Mouse (Mus musculus): Measurements from ENCODE around the gene Tmem63b. TPM values are rescaled to one million over a fixed set of nuclear protein-coding genes. Genes with fewer than 3 reads are reported as not detected.
"Not testable (repeated sequence)": the region's sequence is repeated elsewhere in the genome, so short reads cannot be mapped to it uniquely, and the experiment has no call there.

Gene Tmem63b
- polyA plus RNA-seq, 1 experiment from 2014 or later, result 150 TPM

GRCm38 (mm10) chr17:45626577-45627134 lies 60.0 kb downstream of the Tmem63b start:
- H3K4me2 ChIP-seq (ENCODE audit: low read length), result peak overlapping the region; percentile 46
- peaks cover 6% of the 10 kb centered on the region; the same call in 1 of the 2 replicates for H3K4me1 ChIP-seq (ENCODE audit: control insufficient read depth, insufficient read depth, low read length)
- no peaks in the 10 kb centered on the region for H3K9me3 ChIP-seq (replicated peaks; ENCODE audit: control insufficient read depth, low read length, poor library complexity, severe bottlenecking)
- no peak overlapping the region for H3K9ac ChIP-seq (ENCODE audit: low read depth, low read length)
- H3K27ac ChIP-seq (ENCODE audit: low read length), result no peak overlapping the region
- WGBS, result 21% methylated on average over 15 of the region's 15 CpGs
- ATAC-seq, result no peak
- no peak overlapping the region for H3K4me3 ChIP-seq (ENCODE audit: low read depth, low read length)
- H3K36me3 ChIP-seq (ENCODE audit: control insufficient read depth, insufficient read depth, low read length), result no peaks in the 10 kb centered on the region
- no peaks in the 10 kb centered on the region for H3K27me3 ChIP-seq (ENCODE audit: control insufficient read depth, insufficient read depth, low read depth, low read length)

DNA sequence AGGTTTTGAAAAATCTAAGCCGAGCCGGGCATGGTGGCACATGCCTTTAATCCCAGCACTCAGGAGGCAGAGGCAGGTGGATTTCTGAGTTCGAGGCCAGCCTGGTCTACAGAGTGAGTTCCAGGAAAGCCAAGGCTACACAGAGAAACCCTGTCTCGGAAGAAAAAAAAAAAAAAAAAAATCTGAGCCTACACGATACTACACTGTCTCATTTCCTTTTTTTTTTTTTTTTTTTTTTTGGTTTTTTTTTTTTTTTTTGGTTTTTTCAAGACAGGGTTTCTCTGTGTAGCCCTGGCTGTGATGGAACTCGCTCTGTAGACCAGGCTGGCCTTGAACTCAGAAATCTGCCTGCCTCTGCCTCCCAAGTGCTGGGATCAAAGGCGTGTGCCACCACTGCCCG lies 63.3 kb downstream of the Tmem63b start:
- H3K4me1 ChIP-seq (ENCODE audit: control insufficient read depth, insufficient read depth, low read length); H3K9me3 ChIP-seq (replicated peaks; ENCODE audit: control insufficient read depth, low read length, poor library complexity, severe bottlenecking); H3K27me3 ChIP-seq (ENCODE audit: control insufficient read depth, insufficient read depth, low read depth, low read length); H3K4me2 ChIP-seq (ENCODE audit: low read length); ATAC-seq; H3K4me3 ChIP-seq (ENCODE audit: low read depth, low read length); H3K9ac ChIP-seq (ENCODE audit: low read depth, low read length); H3K36me3 ChIP-seq (ENCODE audit: control insufficient read depth, insufficient read depth, low read length); H3K27ac ChIP-seq (ENCODE audit: low read length): not testable (repeated sequence)
- WGBS, result 91% methylated on average over 8 of the region's 8 CpGs

DNA sequence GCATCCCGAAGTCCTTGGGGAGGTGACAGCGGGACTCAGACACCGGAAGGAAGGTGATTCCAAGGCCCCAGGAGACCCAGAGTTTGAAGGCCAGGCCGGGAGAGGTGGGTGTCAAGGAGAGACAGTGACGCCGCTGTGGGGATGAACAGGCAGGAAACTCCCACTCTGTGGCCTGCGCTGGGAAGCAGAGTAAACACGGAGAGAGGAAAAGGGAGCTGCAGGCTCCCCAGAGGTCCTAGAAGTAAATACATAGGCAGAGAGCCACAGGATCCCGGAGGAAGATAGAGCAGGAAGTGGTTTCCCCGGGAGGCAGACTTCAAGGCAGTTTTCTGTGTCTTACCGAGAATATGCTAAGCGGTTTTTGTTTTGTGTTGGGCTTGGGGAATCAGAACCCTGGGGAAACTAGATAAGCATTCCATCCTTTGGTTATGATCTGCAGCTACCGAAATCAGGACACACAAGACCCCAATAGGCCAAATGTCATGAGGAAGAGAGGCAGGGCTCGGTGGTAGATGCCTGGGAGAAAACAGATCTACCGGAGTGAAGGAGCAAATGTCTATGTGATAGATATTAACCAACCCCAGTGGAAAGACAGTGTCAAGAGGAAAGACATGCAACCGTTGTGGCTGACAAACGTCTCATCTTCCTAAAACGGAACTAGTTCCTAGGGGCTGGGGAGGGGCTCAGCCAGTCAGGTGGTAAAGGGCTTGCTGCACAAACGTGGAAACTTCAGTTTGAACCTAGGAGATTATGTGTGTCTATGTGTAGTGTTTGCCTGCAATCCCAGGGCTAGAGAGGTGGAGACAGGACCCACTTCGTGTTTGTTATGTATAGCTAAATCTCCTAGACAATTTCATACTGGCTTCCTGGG lies 67.1 kb downstream of the Tmem63b start:
- 35% methylated on average over 20 of the region's 20 CpGs for WGBS
- H3K9me3 ChIP-seq (replicated peaks; ENCODE audit: control insufficient read depth, low read length, poor library complexity, severe bottlenecking), result no peaks in the 10 kb centered on the region
- no peak for ATAC-seq
- H3K27me3 ChIP-seq (ENCODE audit: control insufficient read depth, insufficient read depth, low read depth, low read length), result no peaks in the 10 kb centered on the region
- no peak overlapping the region for H3K9ac ChIP-seq (ENCODE audit: low read depth, low read length)
- H3K4me3 ChIP-seq (ENCODE audit: low read depth, low read length), result no peak overlapping the region
- H3K4me1 ChIP-seq (ENCODE audit: control insufficient read depth, insufficient read depth, low read length), result no peaks in the 10 kb centered on the region
- H3K36me3 ChIP-seq (ENCODE audit: control insufficient read depth, insufficient read depth, low read length), result no peaks in the 10 kb centered on the region
- no peak overlapping the region for H3K27ac ChIP-seq (ENCODE audit: low read length)
- no peak overlapping the region for H3K4me2 ChIP-seq (ENCODE audit: low read length)

DNA sequence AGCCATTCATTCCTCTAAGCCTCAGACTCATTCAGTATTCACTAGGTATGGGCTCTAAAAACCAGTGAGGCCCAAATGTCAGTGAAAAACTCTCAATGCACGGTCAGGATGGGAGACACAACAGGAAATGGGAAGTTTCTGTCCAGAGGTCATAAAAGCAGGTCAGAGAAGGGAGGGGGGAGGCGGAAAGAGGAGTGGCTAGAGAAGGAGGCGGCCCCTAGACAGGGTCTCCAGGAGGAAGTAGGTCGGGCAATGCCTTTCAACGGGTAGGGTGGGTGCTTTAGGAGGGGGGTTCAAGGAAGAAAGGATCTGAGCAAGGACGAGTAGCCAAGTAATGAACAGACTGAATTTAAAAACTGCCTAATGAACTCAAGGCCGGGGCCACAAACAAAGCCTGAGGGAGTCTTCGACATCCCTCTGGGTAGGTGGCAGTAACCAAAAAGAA lies 67.7 kb downstream of the Tmem63b start:
- ATAC-seq, result no peak
- H3K4me1 ChIP-seq (ENCODE audit: control insufficient read depth, insufficient read depth, low read length), result no peaks in the 10 kb centered on the region
- H3K27me3 ChIP-seq (ENCODE audit: control insufficient read depth, insufficient read depth, low read depth, low read length), result no peaks in the 10 kb centered on the region
- no peaks in the 10 kb centered on the region for H3K36me3 ChIP-seq (ENCODE audit: control insufficient read depth, insufficient read depth, low read length)
- H3K4me3 ChIP-seq (ENCODE audit: low read depth, low read length), result no peak overlapping the region
- H3K9me3 ChIP-seq (replicated peaks; ENCODE audit: control insufficient read depth, low read length, poor library complexity, severe bottlenecking), result no peaks in the 10 kb centered on the region
- WGBS, result 16% methylated on average over 8 of the region's 8 CpGs
- no peak overlapping the region for H3K9ac ChIP-seq (ENCODE audit: low read depth, low read length)
- H3K4me2 ChIP-seq (ENCODE audit: low read length), result no peak overlapping the region
- H3K27ac ChIP-seq (ENCODE audit: low read length), result no peak overlapping the region

- no peaks in the 10 kb centered on the region for H3K9me3 ChIP-seq (replicated peaks; ENCODE audit: control insufficient read depth, low read length, poor library complexity, severe bottlenecking)
- H3K4me1 ChIP-seq (ENCODE audit: control insufficient read depth, insufficient read depth, low read length), result no peaks in the 10 kb centered on the region
- H3K27ac ChIP-seq (ENCODE audit: low read length), result no peak overlapping the region
- H3K9ac ChIP-seq (ENCODE audit: low read depth, low read length), result no peak overlapping the region
- WGBS, result 91% methylated on average over 6 of the region's 6 CpGs
- no peak overlapping the region for H3K4me3 ChIP-seq (ENCODE audit: low read depth, low read length)
- no peak for ATAC-seq
- no peaks in the 10 kb centered on the region for H3K27me3 ChIP-seq (ENCODE audit: control insufficient read depth, insufficient read depth, low read depth, low read length)
- H3K4me2 ChIP-seq (ENCODE audit: low read length), result no peak overlapping the region
- H3K36me3 ChIP-seq (ENCODE audit: control insufficient read depth, insufficient read depth, low read length), result no peaks in the 10 kb centered on the region
These were observed 69.0 kb downstream of the Tmem63b start for GRCm38 (mm10) chr17:45617655-45618054.

DNA sequence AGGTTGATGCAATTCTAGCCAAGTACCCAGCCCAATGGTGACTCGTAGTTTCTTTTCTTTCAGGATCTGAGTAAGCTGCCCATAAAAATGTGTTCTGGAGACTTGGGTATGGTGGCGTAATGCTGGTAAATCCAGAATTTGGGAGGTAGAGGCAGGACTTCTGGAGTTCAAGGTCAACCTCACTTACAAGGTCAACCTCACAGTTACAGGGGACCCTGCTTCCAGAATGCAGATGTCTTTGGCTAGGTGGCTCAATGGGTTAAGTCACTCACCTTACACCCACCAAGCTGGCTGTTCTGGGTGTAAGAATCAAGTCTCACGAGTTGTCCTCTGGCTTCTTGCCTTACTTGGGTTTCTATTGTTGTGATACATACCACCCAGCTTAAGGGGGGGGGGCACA lies 70.0 kb downstream of the Tmem63b start:
- no peaks in the 10 kb centered on the region for H3K9me3 ChIP-seq (replicated peaks; ENCODE audit: control insufficient read depth, low read length, poor library complexity, severe bottlenecking)
- H3K4me3 ChIP-seq (ENCODE audit: low read depth, low read length), result no peak overlapping the region
- no peaks in the 10 kb centered on the region for H3K27me3 ChIP-seq (ENCODE audit: control insufficient read depth, insufficient read depth, low read depth, low read length)
- H3K4me1 ChIP-seq (ENCODE audit: control insufficient read depth, insufficient read depth, low read length), result no peaks in the 10 kb centered on the region
- H3K27ac ChIP-seq (ENCODE audit: low read length), result no peak overlapping the region
- H3K36me3 ChIP-seq (ENCODE audit: control insufficient read depth, insufficient read depth, low read length), result no peaks in the 10 kb centered on the region
- WGBS, result 90% methylated on average over 3 of the region's 3 CpGs
- ATAC-seq, result no peak
- no peak overlapping the region for H3K4me2 ChIP-seq (ENCODE audit: low read length)
- H3K9ac ChIP-seq (ENCODE audit: low read depth, low read length), result no peak overlapping the region

DNA sequence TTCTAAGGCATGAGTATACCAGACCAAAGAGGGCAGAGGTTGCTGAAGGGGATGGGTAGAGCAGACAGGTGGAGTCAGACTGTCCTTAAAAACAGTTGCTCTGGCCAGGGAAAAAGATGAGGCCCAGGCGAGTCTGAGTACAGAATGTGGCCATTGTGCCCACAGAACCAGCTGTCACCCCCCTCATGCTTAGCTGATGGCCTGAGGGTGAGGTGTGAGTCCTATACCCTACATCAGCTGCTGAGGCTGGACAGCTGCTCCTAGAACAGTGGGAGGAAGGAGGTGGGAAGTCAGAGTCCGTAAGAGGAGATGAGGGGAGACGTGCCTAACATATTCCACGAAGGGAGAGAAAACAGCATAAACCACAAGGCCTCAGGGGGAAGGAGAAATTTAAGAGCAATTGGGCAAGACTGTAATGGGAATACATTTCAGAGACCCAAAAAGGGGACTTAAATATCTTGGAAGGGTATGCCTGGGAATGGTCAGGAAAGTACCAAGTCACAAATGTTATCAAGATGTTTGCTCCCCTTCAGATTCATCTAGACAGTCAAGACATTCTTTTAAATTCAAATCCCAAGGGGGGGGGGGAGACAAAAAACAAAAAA lies 70.6 kb downstream of the Tmem63b start:
- Histone ChIP-seq H3K9me3 (replicated peaks; ENCODE audit: control insufficient read depth, low read length, poor library complexity, severe bottlenecking) (no peaks in the 10 kb centered on the region), H3K27ac (ENCODE audit: low read length) (no peak overlapping the region), H3K4me1 (ENCODE audit: control insufficient read depth, insufficient read depth, low read length) (no peaks in the 10 kb centered on the region), H3K9ac (ENCODE audit: low read depth, low read length) (no peak overlapping the region), H3K4me2 (ENCODE audit: low read length) (no peak overlapping the region), H3K36me3 (ENCODE audit: control insufficient read depth, insufficient read depth, low read length) (no peaks in the 10 kb centered on the region), H3K4me3 (ENCODE audit: low read depth, low read length) (no peak overlapping the region), H3K27me3 (ENCODE audit: control insufficient read depth, insufficient read depth, low read depth, low read length) (no peaks in the 10 kb centered on the region)
- WGBS, result 62% methylated on average over 4 of the region's 4 CpGs
- ATAC-seq, result no peak

DNA sequence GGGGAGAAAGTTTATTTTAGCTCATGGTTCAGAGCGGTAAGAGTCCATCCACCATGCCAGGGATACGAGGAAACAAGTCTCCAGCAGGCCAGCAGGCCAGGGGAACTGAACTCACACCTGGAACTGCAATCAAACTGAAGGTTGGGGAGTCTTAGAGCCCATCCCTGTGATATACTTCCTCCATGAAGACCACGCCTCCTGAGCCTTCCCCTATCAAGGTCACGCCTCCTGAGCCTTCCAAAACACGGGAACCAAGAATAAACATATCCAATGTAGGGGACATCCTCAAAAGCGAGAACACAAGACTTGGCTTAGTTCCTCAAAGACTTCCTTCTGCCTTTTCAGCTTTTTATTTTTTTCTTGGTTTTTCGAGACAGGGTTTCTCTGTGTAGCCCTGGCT lies 73.8 kb downstream of the Tmem63b start:
- no peaks in the 10 kb centered on the region for H3K27me3 ChIP-seq (ENCODE audit: control insufficient read depth, insufficient read depth, low read depth, low read length)
- no peaks in the 10 kb centered on the region for H3K9me3 ChIP-seq (replicated peaks; ENCODE audit: control insufficient read depth, low read length, poor library complexity, severe bottlenecking)
- H3K27ac ChIP-seq (ENCODE audit: low read length), result no peak overlapping the region
- H3K4me2 ChIP-seq (ENCODE audit: low read length), result no peak overlapping the region
- H3K36me3 ChIP-seq (ENCODE audit: control insufficient read depth, insufficient read depth, low read length), result no peaks in the 10 kb centered on the region
- no peak for ATAC-seq
- H3K9ac ChIP-seq (ENCODE audit: low read depth, low read length), result no peak overlapping the region
- H3K4me1 ChIP-seq (ENCODE audit: control insufficient read depth, insufficient read depth, low read length), result no peaks in the 10 kb centered on the region
- no peak overlapping the region for H3K4me3 ChIP-seq (ENCODE audit: low read depth, low read length)
- WGBS, result 90% methylated on average over 7 of the region's 7 CpGs

DNA sequence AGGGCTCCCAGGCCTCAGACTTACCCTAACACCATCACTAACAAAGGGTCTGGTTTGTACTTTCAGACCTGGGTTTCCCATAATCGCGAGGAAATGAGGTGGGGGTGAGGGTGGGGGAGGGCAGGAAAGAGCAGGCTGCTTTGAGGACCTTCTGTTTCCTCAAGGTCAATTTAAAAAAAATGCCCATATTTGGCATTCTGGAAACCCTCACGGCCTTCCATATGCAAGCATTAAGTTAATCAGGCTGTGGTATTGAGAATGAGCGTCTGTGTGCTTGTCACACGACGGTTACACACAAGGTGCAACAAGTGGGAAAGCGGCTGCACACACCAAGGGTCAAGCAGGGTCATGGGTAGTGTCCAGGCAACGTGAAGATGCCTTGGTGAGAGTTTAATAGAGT lies 74.7 kb downstream of the Tmem63b start:
- WGBS, result 92% methylated on average over 8 of the region's 8 CpGs
- no peaks in the 10 kb centered on the region for H3K27me3 ChIP-seq (ENCODE audit: control insufficient read depth, insufficient read depth, low read depth, low read length)
- H3K9ac ChIP-seq (ENCODE audit: low read depth, low read length), result no peak overlapping the region
- no peaks in the 10 kb centered on the region for H3K4me1 ChIP-seq (ENCODE audit: control insufficient read depth, insufficient read depth, low read length)
- no peak for ATAC-seq
- no peak overlapping the region for H3K4me2 ChIP-seq (ENCODE audit: low read length)
- no peak overlapping the region for H3K27ac ChIP-seq (ENCODE audit: low read length)
- no peaks in the 10 kb centered on the region; the same call in 1 of the 2 replicates for H3K9me3 ChIP-seq (replicated peaks; ENCODE audit: control insufficient read depth, low read length, poor library complexity, severe bottlenecking)
- no peak overlapping the region for H3K4me3 ChIP-seq (ENCODE audit: low read depth, low read length)
- no peaks in the 10 kb centered on the region for H3K36me3 ChIP-seq (ENCODE audit: control insufficient read depth, insufficient read depth, low read length)
